Mouse (Mus musculus): Measurements from ENCODE around the gene Fads3. TPM values are rescaled to one million over a fixed set of nuclear protein-coding genes. Genes with fewer than 3 reads are reported as not detected.

The Fads3 gene
- polyA plus RNA-seq, 1 experiment from 2014 or later: 12.4 TPM

GRCm38 (mm10) chr19:10071892-10072291, 30.5 kb downstream of the Fads3 start:
- Histone ChIP-seq H3K4me2 (ENCODE audit: low read depth, low read length) (no peak overlapping the region), H3K4me3 (ENCODE audit: low read length) (no peak overlapping the region), H3K4me1 (ENCODE audit: control insufficient read depth, insufficient read depth, low read length) (no peaks in the 10 kb centered on the region), H3K27ac (ENCODE audit: low read length) (no peak overlapping the region), H3K9me3 (ENCODE audit: control insufficient read depth, low read length) (0 out of 2 replicates have a peak, but pooled peaks cover 4% of the 10 kb centered on the region), H3K36me3 (ENCODE audit: control insufficient read depth, insufficient read depth, low read length) (peaks cover 50% of the 10 kb centered on the region), H3K9ac (ENCODE audit: low read depth, low read length) (no peak overlapping the region), H3K27me3 (replicated peaks; ENCODE audit: control insufficient read depth, insufficient read depth, low read length) (no peaks in the 10 kb centered on the region)
- 72% methylated on average over 4 of the region's 4 CpGs for WGBS
- ATAC-seq: no peak

GRCm38 (mm10) chr19:10073145-10073544, 31.8 kb downstream of the Fads3 start:
- Histone ChIP-seq H3K4me2 (ENCODE audit: low read depth, low read length) (no peak overlapping the region), H3K27ac (ENCODE audit: low read length) (no peak overlapping the region), H3K9me3 (ENCODE audit: control insufficient read depth, low read length) (0 out of 2 replicates have a peak, but pooled peaks cover 4% of the 10 kb centered on the region), H3K36me3 (ENCODE audit: control insufficient read depth, insufficient read depth, low read length) (peaks cover 61% of the 10 kb centered on the region), H3K9ac (ENCODE audit: low read depth, low read length) (no peak overlapping the region), H3K4me1 (ENCODE audit: control insufficient read depth, insufficient read depth, low read length) (no peaks in the 10 kb centered on the region), H3K4me3 (ENCODE audit: low read length) (no peak overlapping the region), H3K27me3 (replicated peaks; ENCODE audit: control insufficient read depth, insufficient read depth, low read length) (no peaks in the 10 kb centered on the region)
- ATAC-seq: no peak
- 93% methylated on average over 5 of the region's 5 CpGs for WGBS

GRCm38 (mm10) chr19:10078392-10078791, 37.0 kb downstream of the Fads3 start:
- Histone ChIP-seq H3K36me3 (ENCODE audit: control insufficient read depth, insufficient read depth, low read length) (peaks cover 77% of the 10 kb centered on the region), H3K9me3 (ENCODE audit: control insufficient read depth, low read length) (0 out of 2 replicates have a peak, but pooled peaks cover 4% of the 10 kb centered on the region), H3K27ac (ENCODE audit: low read length) (no peak overlapping the region), H3K4me2 (ENCODE audit: low read depth, low read length) (no peak overlapping the region), H3K4me1 (ENCODE audit: control insufficient read depth, insufficient read depth, low read length) (no peaks in the 10 kb centered on the region), H3K27me3 (replicated peaks; ENCODE audit: control insufficient read depth, insufficient read depth, low read length) (no peaks in the 10 kb centered on the region), H3K9ac (ENCODE audit: low read depth, low read length) (no peak overlapping the region), H3K4me3 (ENCODE audit: low read length) (no peak overlapping the region)
- ATAC-seq: peak; percentile 10; the same call in 1 of the 2 replicates
- 79% methylated on average over 6 of the region's 6 CpGs for WGBS

- WGBS: 88% methylated on average over 7 of the region's 7 CpGs
- Histone ChIP-seq H3K9me3 (ENCODE audit: control insufficient read depth, low read length) (0 out of 2 replicates have a peak, but pooled peaks cover 1% of the 10 kb centered on the region), H3K36me3 (ENCODE audit: control insufficient read depth, insufficient read depth, low read length) (peaks cover 58% of the 10 kb centered on the region), H3K27ac (ENCODE audit: low read length) (no peak overlapping the region), H3K4me2 (ENCODE audit: low read depth, low read length) (no peak overlapping the region), H3K27me3 (replicated peaks; ENCODE audit: control insufficient read depth, insufficient read depth, low read length) (no peaks in the 10 kb centered on the region), H3K4me3 (ENCODE audit: low read length) (no peak overlapping the region), H3K9ac (ENCODE audit: low read depth, low read length) (no peak overlapping the region), H3K4me1 (ENCODE audit: control insufficient read depth, insufficient read depth, low read length) (no peaks in the 10 kb centered on the region)
- no peak for ATAC-seq
Measured at GRCm38 (mm10) chr19:10080384-10080783, 39.0 kb downstream of the Fads3 start.

GRCm38 (mm10) chr19:10082105-10082504, 40.7 kb downstream of the Fads3 start:
- Histone ChIP-seq H3K9ac (ENCODE audit: low read depth, low read length) (no peak overlapping the region), H3K4me2 (ENCODE audit: low read depth, low read length) (no peak overlapping the region), H3K36me3 (ENCODE audit: control insufficient read depth, insufficient read depth, low read length) (peaks cover 43% of the 10 kb centered on the region), H3K27me3 (replicated peaks; ENCODE audit: control insufficient read depth, insufficient read depth, low read length) (no peaks in the 10 kb centered on the region), H3K27ac (ENCODE audit: low read length) (no peak overlapping the region), H3K4me3 (ENCODE audit: low read length) (no peak overlapping the region), H3K9me3 (ENCODE audit: control insufficient read depth, low read length) (no peaks in the 10 kb centered on the region), H3K4me1 (ENCODE audit: control insufficient read depth, insufficient read depth, low read length) (no peaks in the 10 kb centered on the region)
- ATAC-seq: no peak
- 74% methylated on average over 3 of the region's 3 CpGs for WGBS

- Histone ChIP-seq H3K4me1 (ENCODE audit: control insufficient read depth, insufficient read depth, low read length) (no peaks in the 10 kb centered on the region), H3K4me2 (ENCODE audit: low read depth, low read length) (no peak overlapping the region), H3K27ac (ENCODE audit: low read length) (no peak overlapping the region), H3K27me3 (replicated peaks; ENCODE audit: control insufficient read depth, insufficient read depth, low read length) (no peaks in the 10 kb centered on the region), H3K4me3 (ENCODE audit: low read length) (no peak overlapping the region), H3K36me3 (ENCODE audit: control insufficient read depth, insufficient read depth, low read length) (peaks cover 22% of the 10 kb centered on the region), H3K9ac (ENCODE audit: low read depth, low read length) (no peak overlapping the region), H3K9me3 (ENCODE audit: control insufficient read depth, low read length) (no peaks in the 10 kb centered on the region)
- ATAC-seq: no peak
- WGBS: 80% methylated on average over 9 of the region's 9 CpGs
Measured at GRCm38 (mm10) chr19:10085454-10085853, 44.1 kb downstream of the Fads3 start.

- H3K9me3 ChIP-seq (ENCODE audit: control insufficient read depth, low read length): no peaks in the 10 kb centered on the region
- 90% methylated on average over 4 of the region's 4 CpGs for WGBS
Measured at GRCm38 (mm10) chr19:10086976-10087375, 45.6 kb downstream of the Fads3 start.

GRCm38 (mm10) chr19:10093829-10094228, 52.5 kb downstream of the Fads3 start:
- no peak overlapping the region for H3K27ac ChIP-seq (ENCODE audit: low read length)
- no peak overlapping the region for H3K4me2 ChIP-seq (ENCODE audit: low read depth, low read length)
- WGBS: 86% methylated on average over 4 of the region's 4 CpGs
- no peak for ATAC-seq
- no peaks in the 10 kb centered on the region for H3K9me3 ChIP-seq (ENCODE audit: control insufficient read depth, low read length)
- peaks cover 32% of the 10 kb centered on the region for H3K4me1 ChIP-seq (ENCODE audit: control insufficient read depth, insufficient read depth, low read length)
- no peak overlapping the region for H3K9ac ChIP-seq (ENCODE audit: low read depth, low read length)
- peaks cover 12% of the 10 kb centered on the region for H3K36me3 ChIP-seq (ENCODE audit: control insufficient read depth, insufficient read depth, low read length)
- no peaks in the 10 kb centered on the region for H3K27me3 ChIP-seq (replicated peaks; ENCODE audit: control insufficient read depth, insufficient read depth, low read length)
- no peak overlapping the region for H3K4me3 ChIP-seq (ENCODE audit: low read length)

More at GRCm38 (mm10) chr19:10086976-10087375, 45.6 kb downstream of the Fads3 start:
- Histone ChIP-seq H3K4me2 (ENCODE audit: low read depth, low read length) (no peak overlapping the region), H3K9ac (ENCODE audit: low read depth, low read length) (no peak overlapping the region), H3K36me3 (ENCODE audit: control insufficient read depth, insufficient read depth, low read length) (peaks cover 24% of the 10 kb centered on the region), H3K27ac (ENCODE audit: low read length) (no peak overlapping the region), H3K4me1 (ENCODE audit: control insufficient read depth, insufficient read depth, low read length) (no peaks in the 10 kb centered on the region), H3K27me3 (replicated peaks; ENCODE audit: control insufficient read depth, insufficient read depth, low read length) (no peaks in the 10 kb centered on the region), H3K4me3 (ENCODE audit: low read length) (no peak overlapping the region)
- ATAC-seq: no peak

- 0 out of 2 replicates have a peak overlapping the region, but pooled peaks have one; percentile 5 for H3K9ac ChIP-seq (ENCODE audit: low read depth, low read length)
- H3K4me1 ChIP-seq (ENCODE audit: control insufficient read depth, insufficient read depth, low read length): peaks cover 40% of the 10 kb centered on the region
- H3K27me3 ChIP-seq (replicated peaks; ENCODE audit: control insufficient read depth, insufficient read depth, low read length): no peaks in the 10 kb centered on the region
- peak overlapping the region; percentile 39 for H3K4me2 ChIP-seq (ENCODE audit: low read depth, low read length)
- H3K4me3 ChIP-seq (ENCODE audit: low read length): no peak overlapping the region
- ATAC-seq: peak; percentile 88
- H3K9me3 ChIP-seq (ENCODE audit: control insufficient read depth, low read length): no peaks in the 10 kb centered on the region
- whole genome bisulfite sequencing: 70% methylated on average over 4 of the region's 4 CpGs
- peak overlapping the region; percentile 66 for H3K27ac ChIP-seq (ENCODE audit: low read length)
- H3K36me3 ChIP-seq (ENCODE audit: control insufficient read depth, insufficient read depth, low read length): peaks cover 12% of the 10 kb centered on the region
Measured at GRCm38 (mm10) chr19:10094695-10095094, 53.3 kb downstream of the Fads3 start.

- Histone ChIP-seq H3K4me3 (ENCODE audit: low read length) (no peak overlapping the region), H3K36me3 (ENCODE audit: control insufficient read depth, insufficient read depth, low read length) (peaks cover 2% of the 10 kb centered on the region; the same call in 1 of the 2 replicates), H3K27ac (ENCODE audit: low read length) (no peak overlapping the region), H3K4me2 (ENCODE audit: low read depth, low read length) (no peak overlapping the region), H3K9ac (ENCODE audit: low read depth, low read length) (no peak overlapping the region), H3K27me3 (replicated peaks; ENCODE audit: control insufficient read depth, insufficient read depth, low read length) (no peaks in the 10 kb centered on the region), H3K9me3 (ENCODE audit: control insufficient read depth, low read length) (no peaks in the 10 kb centered on the region), H3K4me1 (ENCODE audit: control insufficient read depth, insufficient read depth, low read length) (peaks cover 42% of the 10 kb centered on the region)
- WGBS: 75% methylated on average over 2 of the region's 2 CpGs
- no peak for ATAC-seq
Measured at GRCm38 (mm10) chr19:10096371-10096876, 55.1 kb downstream of the Fads3 start.

Data from intestine, embryonic 16.5 days (tissue).